Mouse (Mus musculus) frontal cortex, postnatal 14 days (tissue): Measurements from ENCODE around the gene Bri3.
A peak's percentile ranks its signal among the peaks of the same experiment; 100 is the strongest.

Experiments used
- DNase-seq, 2 experiments: peaks; one replicate each; pipeline ENCODE4 v3.0.0; 2022; ENCODE audit warnings: low spot score in 2 of 2

The Bri3 gene

DNA sequence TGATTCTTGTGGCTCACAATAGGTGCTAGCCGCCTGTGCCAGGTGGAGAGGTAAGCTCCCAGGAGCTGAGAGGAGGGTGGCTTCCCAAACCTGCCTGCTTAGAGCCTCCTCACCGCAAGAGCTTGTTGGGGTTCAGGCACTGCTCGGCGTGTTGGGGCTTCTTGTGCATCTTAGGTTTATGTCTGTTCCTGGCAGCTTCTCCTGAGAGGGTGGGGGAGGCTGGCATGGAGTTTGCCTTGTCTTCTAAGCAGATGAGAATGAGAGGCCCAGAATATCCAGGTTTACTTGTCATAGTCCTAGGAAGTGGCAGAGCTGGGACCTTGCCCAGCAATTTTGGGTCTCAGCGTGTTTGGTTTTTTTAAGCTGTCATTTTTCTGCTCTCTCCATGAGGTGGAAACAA lies 17.6 kb downstream of the Bri3 start:
- DNase-seq = no peak

DNA sequence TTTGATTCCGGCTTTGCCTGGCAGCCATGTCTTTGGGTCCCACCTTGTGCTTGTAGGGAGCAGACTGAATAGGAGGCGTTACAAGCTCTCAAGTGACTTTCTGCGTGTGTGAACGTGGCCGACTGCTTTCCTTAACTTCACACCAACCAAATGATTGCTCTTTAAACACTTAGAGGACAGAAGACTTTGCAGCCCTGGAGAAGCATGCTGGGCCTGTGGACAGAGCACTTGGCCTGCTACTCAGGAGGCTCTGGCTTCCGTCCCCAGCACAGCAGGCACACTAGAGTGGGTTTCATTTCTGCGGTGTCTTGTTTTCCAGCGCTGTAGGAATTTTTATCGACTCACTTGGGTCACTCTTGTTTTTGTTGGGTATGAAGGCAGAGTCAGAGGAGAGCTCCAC lies 18.8 kb downstream of the Bri3 start:
- DNase-seq = no peak

DNA sequence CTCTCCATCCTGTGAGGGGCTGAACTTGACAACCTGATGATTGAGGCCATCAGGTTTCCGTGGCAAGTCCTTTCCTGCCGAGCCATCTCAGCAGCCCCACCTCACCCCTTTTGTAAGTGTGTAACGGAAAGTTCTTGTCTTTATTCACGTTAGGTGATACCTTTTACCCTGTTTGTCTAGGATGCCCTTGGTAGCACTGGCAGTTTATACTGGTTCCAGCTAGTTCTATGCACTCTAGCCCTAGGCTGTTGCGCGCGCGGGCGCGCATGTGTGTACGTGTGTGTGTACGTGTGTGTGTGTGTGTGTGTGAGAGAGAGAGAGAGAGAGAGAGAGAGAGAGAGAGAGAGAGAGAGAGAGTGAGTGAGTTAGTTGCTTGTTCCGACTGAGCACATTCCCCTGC lies 19.3 kb downstream of the Bri3 start:
- no peak for DNase-seq

DNA sequence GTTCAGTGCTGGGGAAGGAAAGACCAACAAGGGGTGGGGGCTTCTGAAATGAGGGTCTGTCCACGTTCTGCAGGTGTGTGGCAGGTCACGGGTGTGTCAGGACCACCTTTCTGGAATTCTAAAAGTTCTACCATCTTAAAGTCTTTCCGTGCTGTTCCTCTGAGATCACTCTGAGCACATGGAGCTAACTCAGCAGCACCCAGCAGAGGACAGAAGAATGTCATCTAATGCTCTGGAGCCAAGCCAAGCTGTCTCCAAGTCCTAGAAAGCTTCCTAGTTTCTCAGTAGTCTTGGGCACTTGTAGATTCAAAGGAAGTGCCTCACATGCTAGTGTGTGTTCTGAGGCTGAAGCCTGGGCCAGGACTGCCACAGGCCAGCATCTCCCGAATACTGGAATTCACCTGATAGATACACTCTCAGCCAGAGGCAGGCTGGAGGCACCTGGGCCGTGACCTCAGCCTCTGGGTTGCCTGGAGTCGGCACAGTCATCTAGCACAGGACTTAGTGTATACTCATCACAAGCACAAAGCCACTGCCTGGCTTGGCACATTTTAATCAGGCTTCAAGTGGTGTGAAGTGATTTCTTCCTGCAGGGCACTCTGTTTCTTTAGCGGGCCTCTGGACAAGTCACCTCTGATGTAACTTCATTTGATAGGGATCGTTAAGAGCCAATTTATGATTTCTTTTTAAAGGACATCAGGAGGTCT lies 23.5 kb downstream of the Bri3 start:
- peak in 1 of 2 experiments; percentile 40 for DNase-seq

DNA sequence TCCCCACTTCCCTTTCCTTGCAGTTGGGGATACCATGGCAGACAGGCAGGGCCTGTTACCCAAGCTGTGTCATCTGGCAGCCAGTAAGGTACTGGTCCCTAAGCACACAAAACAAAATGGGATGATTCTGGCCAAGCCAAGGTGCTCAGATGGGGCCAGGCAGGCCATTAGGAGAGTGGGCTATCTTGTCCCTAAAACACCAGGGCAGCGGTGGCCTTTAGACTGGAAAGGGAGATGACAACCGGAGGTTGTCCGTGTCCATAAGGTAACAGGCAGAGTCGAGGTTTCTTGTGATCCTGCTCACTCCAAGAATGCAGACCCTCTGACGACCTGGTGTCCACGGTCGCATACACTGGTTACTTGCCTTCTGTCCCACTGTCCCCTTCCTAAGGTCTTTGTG lies 25.7 kb downstream of the Bri3 start:
- no peak for DNase-seq

DNA sequence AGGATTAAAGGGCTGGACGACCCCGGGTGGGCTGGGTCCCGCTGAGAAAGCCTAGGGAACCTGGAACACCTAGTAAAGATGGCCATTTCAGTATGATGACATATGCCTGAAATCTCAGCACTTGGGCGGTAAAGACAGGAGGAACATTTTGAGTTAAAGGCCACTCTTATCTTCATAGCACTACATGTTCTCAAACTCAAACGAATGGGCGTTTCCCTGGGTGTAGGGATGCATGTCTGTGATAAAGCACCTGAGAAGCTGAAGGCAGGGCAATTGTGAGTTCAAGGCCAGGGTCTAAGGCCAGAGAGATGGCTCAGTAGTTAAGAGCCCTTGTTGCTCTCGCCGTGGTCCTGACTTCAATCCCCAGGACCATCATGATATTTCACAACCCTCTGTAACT lies 26.2 kb downstream of the Bri3 start:
- DNase-seq = no peak

DNA sequence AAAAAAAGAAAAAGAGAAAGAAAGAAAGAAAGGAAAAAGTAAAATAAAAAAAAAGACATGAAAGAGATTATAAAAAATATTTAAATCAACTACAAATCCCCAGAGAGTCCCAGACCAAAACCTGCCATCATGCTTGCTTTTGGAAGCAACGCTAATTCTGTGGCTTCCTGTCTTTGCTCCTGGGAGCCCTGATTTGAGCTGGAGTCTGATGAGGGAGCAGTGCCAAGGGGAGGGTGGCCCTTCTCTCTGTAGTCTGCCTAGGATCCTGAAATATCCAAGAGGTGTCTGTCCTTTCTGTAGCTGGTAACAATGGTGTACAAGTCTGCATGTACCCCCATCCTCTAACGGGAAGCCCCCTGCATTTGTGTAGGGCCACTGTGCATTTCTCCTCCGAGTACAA lies 26.9 kb downstream of the Bri3 start:
- DNase-seq = no peak

DNA sequence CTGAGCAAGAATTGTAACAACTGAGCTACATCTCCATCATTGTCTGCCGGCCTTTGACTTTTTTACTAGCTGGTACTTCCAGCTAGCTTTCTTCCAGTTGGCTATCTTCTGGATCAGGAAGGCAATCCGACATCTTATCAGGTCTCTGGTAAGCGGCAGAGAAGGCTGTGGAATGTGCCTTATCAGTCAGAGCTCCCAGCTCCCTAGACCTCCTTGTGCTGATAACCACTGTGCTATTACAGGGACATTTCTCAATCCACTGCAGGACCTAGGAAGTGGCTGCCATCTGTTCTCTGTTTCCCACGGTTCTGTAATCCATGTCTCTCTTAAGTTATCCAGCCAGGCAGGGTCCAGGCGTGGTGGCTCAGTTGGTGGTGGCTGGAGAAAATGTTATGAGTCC lies 27.5 kb downstream of the Bri3 start:
- DNase-seq = no peak

DNA sequence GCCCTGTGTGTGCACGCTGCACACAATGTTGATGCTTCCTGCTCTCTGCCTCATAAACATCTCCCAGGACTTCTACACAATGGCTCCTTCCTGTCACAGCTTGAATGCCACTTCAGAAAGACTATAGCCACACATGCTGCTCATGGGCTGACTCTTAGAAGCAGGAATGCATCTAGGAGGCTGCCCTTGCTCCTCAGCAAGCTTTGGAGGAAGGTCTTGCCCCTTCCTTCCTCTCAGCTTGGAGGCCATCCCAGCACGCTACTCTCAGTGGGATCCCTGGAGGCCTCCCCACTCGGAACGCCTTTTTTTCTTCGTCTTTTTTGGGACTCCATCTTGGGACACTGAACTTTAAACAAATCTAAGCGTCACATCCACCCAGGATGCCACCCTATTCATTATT lies 30.7 kb downstream of the Bri3 start:
- no peak for DNase-seq

DNA sequence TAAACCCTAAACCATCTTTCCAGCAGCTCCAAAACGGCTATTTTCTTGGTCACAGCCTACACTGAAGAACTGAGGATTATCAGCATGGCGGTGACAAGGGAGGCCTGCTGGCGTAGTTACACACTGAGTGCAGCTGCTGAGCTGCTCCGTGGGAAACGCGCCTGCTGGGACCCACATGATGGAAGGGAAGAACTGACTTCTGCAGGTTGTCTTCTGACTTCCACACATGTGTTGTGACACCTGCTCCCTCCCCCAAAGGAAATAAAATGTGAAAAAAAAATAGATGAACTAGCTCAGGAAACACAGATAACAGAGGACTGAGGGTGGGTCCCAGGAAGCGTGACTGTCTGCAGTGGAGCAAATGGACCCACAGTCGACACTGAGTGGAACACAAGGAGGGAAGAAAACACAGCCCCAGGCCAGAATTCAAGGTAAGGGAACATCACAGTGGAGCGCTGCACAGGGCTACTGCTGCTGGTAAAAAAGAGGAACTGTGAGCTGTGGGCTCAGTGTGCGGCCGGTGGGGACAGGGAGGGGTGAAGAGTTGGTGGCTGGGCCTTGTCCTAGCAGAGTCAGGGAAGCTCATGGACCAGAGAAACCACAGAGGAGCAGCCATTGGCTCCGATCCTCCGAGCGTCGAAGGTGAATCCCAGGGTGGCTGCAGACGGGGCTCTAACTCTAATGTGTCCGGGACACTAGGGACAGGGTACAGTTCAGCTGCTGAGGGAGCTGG lies 32.8 kb downstream of the Bri3 start:
- no peak for DNase-seq

DNA sequence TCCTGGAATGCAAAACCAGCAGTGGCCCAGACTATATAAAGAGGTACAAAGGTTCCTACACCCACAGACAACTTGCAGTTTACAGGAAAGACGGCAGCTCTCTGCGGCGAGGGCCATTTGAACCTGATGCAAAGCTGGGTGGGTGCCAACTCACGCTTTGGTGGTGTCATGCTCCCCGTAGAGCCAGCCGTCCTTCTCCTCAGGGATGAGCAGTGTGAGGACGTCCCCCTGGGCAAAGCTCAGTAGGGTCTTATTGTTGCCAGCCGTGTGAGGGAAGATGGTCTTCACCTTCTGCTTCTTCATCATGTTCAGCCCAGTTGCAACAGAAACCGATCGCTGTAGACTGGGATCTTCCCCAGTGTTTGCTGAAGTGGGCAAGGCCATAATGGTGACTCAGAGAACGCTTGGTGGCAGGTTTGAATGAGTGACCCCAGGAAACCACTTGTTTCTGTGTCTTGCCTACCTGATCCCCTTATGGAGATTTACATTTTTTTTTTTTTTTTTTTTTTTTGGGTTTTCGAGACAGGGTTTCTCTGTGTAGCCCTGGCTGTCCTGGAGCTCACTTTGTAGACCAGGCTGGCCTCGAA lies 34.2 kb downstream of the Bri3 start:
- DNase-seq = no peak

DNA sequence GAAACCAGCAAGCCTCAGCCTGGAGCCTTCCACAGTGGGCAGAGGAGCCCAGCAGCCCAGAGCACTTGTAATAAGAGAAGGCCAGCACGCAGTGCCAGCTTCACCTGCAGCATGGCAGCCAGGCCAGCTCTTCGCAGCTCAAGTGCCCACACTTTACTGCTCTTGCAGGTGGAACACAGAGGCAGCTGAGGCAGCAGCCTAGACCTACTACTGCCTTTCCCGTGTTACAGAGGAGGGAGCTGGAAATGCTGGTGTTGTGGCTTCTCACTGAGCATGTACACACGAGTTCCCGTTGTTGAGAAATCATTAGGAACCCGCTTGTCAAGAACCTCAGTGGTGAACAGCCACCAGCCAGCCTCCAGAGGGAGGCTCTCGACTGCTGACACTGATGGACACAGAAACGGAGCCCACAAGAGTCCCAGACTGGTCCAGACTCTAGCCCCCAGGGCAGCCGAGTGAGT lies 34.9 kb downstream of the Bri3 start:
- DNase-seq = no peak

DNA sequence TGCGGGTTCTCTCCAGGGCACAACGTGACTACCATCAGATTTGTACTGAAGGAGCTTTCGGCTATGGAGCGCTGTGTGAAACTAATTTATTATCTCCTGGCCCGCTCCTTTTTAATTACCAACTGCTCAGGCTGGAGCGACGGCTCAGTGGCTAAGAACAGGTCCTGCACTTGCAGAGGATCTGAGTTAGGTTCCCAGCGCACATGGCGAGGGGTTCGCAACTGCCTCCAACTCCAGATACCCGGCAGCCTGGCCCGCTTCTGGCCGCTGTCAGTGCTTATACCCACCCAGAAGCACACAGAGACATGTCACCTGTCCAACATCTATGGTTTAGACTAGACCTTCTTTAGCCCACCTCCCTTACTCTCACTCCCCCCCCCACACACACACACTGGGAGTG lies 35.7 kb downstream of the Bri3 start:
- DNase-seq = no peak

DNA sequence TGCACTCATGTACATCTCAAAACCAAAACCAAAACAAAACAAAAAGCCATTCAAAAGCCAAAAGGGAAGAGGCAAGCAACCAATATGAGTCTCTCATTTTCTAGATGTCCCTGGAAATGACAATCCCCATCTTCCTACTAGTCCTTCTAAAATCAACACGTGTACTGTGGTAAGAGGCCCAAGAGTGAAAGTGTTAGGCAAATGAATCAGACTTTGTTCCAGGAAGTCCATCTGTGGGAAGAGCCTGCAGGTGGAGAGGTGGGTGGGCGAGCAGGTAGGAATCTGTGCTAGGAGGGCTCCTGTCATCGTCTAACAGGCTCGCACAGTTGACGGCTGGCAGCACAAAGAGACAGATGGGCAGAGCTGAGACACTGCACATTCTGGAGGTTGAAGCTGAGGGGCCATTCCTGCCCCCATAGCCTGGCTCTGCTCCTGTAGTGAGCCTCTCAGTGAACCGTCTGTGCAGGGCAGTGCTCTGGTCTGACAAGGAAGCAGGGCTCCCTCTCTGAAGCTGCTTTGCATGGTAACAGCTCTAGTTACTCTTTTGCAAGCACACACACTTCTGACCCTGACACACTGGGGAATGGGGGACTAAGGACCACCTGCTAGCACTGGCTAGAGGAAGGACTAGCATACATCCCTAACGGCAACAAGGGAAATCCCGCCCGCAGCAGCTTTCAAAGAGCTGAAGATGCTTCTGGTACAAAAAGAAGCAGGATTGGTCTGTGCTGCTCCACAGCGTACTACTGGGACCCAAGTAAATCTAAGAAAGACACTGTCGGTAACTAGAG lies 38.4 kb downstream of the Bri3 start:
- DNase-seq = no peak

DNA sequence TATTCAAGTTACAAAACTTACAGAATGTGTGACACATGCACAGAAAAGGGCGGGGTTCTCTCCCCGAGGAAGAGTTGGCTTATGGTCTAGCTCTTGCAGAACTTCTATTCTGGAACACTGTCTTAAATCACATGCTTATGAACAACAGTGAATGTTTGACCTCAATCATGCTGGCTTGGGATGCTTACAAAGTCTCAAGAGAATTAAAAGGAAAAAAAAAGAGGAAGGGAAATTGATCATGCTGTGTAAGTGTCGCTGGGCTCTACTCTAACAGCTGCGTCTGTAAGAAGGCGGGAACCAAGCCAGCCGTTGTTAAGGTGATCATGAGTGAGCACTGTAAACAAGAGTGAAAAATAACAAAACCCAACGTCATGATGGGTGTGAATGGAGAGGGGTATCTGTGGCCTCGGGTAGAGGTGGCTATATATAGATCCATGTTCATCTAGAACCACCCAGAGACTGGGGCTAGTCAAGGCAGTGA lies 39.4 kb downstream of the Bri3 start:
- DNase-seq = no peak

DNA sequence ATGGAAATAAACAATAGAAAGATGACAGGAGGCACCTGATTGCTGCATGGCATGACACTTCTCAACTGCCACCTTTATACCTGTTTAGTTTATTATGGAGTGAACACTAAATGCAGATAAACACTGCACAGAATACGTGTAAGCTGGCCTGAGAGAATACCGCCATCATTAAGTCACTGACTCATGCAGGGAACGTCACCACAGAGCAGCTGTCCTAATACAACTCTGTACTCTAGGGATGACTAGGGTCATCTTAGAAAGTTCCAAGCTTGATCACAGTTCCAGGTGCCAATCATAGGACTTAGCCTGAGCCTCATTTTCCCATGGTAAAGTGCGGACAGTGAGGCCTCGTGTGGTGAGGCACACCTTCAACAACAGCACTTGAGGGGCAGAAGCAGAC lies 40.4 kb downstream of the Bri3 start:
- DNase-seq = no peak

DNA sequence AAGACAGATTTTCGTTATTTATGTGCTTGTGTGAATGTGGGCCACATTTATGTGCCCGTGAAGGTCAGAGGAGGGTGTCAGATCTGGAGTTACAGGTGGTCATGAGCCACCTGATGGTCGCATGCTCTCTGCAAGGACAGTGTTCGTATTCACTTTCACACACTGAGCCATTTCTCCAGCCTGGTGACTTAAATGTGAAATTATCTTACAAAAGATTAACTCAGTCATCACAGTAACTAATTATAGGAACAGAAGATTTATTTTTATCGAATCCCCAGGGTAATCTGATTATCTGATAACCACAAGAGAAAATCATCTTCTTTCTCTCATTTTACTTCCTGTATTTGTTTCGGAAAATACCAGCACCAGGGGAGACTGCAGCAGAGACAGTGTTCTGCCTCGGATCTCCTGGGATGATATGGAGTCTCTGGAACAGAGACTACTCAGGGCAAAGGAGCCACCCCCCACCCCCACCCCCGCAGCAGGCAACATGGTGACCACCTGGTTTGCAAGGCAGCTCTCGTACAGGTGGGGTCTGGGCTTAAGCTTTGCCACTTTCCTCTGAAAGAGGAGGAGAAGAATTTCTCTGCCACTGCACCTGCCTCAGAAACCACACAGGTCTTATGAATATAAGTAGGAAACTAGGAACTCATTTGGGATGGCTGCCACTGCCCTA lies 42.5 kb downstream of the Bri3 start:
- DNase-seq = no peak

DNA sequence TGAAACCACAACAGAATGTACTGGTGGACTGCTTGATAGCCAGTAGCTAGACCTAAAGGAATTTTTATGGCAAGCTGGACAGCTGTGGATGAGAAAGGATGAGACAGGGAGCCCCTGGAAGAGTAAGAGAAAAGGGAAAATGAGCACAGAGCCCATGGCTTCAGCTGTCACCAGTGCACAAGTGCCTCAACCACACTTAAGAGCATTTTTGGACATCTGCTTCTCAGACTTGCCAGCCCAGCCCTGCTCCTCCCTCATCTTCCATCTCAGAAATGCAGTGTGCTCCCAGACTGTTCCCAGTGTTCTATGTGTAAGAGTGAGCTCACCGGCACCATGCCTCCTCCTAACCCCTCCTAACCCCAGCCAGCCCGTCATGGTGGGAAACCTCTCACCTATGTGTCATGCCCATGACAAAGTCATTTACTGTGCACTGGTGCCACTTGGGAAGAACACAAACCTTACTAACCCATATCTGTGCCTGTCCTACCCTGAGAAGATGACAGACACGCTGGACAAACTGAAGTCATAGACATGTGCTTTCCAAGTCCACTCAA lies 43.1 kb downstream of the Bri3 start:
- no peak for DNase-seq

DNA sequence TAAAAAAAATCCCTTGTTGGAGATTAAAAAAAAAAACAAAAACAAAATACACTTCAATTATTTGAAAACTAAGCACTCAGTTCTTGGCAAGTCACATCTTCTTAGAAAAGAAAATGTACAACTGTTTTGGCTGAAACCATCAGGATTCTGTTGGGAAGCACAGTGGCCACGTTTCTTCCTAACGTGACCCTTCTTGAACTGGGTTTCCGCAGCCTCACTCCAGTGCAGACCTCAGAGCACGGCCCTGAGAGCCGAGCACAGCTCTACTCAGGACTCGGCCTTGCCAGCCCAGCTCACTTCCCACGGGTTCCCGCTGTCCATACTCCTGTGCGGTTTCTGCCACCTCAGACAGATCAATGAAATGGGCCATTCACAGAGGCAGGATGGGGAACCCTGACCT lies 44.2 kb downstream of the Bri3 start:
- DNase-seq = no peak

DNA sequence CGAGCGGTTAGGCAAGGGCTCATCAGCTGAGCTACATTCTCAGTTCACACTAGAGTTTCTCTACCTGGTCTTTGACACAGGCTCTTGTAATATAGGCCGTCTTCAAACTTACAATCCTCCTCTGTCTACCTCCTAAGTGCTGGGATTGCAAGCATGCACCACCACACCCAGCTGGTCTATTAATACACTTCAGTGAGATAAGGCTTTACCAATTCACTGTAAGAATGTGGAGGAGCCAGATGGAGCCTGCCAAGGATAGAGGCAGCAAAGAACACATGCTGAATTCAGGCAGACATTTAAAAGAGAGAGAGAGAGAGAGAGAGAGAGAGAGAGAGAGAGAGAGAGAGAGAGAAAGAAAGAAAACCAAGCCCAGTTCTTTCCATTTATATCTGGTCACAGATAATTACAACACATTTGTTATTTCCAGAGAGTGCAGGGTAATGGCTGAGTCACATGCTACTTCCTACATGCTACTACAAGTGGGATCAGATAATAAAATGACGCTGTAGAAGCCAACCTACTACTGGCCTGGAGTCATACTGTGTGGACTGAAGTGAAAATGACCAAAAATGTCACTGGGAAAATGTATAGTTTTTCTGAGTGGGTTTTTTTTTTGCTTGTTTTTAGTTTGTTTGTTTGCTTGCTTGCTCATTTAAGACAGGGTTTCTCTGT lies 45.7 kb downstream of the Bri3 start:
- DNase-seq = no peak

DNA sequence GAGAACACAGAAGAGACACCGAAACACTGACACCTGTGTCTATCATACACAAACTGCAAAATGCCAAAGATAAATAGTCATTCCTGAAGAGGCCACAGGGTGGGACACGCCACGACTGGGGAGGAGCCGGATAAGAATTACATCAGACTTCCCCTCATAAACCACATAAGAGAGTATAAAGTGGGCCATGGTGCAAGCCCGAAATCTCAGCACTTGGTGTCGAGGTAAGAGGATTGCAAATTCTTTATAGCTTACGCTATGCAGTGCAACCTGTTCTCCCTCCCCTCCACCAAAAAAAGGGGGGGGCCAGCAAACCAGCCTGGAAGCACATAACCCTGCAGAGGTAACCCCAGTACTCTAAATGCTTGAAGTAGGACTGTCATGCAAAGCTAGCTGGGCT lies 50.7 kb downstream of the Bri3 start:
- no peak for DNase-seq
